Mouse (Mus musculus): ENCODE measurements around the gene Sytl1.

DNA sequence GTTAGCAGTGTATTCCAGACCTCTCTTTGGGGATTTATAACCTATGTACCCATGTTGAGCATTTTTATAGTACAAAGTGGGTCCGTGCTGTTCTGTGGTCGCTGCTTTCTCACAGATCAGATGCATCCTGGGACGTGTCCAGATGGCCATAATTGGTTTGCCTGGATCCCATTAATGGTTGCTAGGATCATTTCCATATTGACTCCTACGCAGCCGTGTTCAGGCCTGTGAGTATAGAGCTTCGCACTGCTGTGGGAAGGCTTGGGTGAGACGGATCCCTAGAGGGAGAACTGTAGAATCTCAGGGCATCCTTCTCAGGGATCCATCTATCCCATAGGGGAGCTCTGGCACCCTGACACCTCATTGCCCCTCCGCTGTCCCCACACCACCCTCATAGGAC lies 33.3 kb downstream of the Sytl1 start:
- TF ChIP-seq CTCF (IDR thresholded peaks at IDR 0.05; ENCODE audit: low read depth, low read length) (no peak), POLR2AphosphoS5 (IDR thresholded peaks at IDR 0.05; ENCODE audit: insufficient replicate concordance, low read depth, low read length) (no peak), TAL1 (conservative IDR thresholded peaks at IDR 0.05; ENCODE audit: low read depth, low read length) (no peak), GATA2 (IDR thresholded peaks at IDR 0.05; ENCODE audit: borderline replicate concordance, low read depth, low read length) (no peak)
